Mouse (Mus musculus) Muller cell, postnatal 12 days (primary cell): ENCODE results near the gene Fndc3b.

Experiments
- DNase-seq: peaks from one replicate; pipeline ENCODE4 v3.0.0-alpha.2; 2015; ENCODE audit errors: inconsistent ontology term

Fndc3b gene

DNA sequence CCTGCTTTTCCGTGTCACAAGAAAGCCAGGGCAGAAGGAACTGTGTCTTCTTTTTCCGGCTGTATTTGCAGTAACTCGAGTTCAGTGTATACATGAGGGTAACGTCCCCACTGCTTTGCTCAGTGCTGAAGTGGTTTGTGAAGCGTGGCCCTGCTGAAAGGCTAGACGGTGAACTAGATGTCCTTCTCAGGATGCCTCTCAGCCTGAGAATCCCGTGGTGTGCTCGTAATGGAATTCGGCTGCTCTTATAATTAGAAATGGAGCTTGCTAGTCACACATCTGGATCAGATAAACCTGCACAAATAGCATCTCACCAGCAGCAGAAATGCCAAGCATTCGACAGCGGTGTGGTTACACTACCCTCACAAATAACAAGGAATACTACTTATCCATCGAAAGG, 40.7 kb downstream of the Fndc3b start:
- DNase-seq, result no peak

DNA sequence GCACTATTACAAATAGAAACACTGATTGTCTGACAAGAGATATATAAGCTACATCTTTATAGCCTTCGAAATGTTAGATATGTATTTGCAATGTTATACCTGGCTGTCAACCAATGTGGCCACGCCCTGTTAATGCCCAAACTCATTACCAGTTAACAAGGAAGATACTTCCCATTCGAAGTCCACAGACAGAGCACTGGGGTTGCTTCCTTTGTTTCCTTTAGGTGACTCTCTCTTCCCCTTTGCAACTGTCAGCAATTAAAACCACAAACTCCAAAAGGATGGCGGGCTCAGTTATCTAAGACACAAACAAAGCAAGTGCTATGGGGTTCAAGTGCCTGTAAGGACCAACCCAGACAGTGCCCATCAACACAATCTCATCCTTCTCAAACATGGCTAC, 43.8 kb downstream of the Fndc3b start:
- DNase-seq, result peak; percentile 10

DNA sequence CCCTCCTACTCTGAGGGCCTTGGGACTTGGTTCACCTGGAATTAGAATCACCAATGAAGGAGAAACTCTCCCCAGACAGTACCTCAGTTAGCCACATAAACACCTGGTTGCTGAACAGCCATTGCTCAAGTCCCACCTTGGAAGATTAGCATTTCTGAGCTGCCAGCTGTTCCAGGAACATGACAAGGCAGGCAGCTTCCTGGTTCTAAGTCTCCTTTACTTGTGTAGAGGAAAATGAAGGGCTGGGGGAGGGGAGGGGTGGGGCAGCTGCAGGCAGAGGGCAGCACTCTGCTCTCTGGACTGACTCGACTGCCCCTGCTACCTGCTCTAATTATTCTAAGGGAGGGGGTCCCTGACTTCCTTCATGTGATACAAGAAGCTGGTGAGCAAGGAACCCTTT, 45.8 kb downstream of the Fndc3b start:
- no peak for DNase-seq

DNA sequence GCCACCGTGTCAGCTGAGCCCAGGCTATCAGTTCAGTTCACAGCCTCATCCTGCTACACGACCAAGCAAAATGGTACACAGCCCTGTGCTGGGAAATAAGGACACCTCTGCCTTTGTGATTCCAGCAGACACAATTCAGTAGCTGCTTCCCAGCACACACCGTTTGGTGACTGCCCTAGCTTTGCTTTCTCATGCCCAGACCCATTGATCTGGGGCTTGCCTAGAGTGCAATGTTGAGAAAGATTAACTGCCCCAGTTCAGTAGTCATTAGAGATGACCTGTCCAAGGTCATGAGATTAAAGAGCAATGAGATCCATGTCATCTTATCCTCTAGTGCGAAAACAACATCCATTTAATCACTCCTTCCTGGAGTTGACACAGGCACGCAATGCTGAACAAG, 47.9 kb downstream of the Fndc3b start:
- DNase-seq, result no peak

DNA sequence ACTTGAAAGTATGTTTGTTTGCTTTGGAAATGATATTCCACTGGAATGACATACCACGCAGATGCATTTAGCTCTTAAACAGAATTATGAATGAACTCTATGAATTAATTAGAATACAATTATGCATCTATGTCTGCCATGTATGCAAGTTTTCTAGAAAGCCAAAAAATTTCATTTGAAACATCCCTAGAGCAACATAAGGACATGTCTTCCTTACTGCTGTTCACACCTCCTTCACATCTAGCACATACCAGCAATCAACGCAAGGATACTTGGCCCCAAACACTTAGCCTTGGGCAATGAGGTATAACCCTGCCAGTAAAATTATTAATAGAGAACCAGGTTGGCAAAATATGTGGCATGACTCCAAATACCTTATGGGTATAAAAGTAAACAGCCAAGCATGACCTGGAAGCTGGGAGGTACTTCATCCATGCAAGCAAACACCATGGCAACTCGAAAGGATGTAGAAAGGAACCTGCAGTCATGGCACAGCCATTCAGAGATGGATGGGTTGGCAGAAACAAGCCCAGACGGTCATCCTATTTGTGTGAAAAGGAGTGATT, 52.8 kb downstream of the Fndc3b start:
- DNase-seq, result no peak

DNA sequence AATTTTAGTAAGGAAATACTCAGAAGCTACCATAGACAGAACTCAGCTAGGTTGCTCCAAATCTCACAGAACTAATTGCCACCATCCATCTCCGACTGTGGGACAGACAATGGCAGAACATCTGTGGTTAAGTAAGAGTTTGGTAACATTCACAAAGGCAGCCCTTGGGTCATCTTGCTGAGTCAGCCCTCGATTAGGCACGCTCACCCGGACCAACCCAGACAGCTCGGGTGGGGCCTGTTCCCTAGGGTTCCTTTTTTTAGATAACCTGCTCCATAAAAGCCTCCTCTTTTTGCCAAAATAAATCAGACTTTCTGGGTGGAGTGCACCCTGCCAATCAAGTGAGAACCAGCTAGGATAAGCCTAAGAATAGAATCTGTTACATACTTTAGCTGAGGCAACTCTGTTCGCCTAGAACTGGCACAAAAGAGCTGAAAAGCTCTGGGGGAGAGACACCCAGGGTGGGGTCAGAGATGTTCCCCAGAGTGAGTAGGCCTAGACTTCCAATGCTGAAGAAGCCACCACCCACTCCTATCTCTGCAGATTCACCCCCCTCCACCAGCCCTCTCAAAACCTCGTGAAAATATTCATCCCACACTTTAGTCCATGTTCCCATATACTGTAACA, 54.2 kb downstream of the Fndc3b start:
- peak; percentile 82 for DNase-seq

DNA sequence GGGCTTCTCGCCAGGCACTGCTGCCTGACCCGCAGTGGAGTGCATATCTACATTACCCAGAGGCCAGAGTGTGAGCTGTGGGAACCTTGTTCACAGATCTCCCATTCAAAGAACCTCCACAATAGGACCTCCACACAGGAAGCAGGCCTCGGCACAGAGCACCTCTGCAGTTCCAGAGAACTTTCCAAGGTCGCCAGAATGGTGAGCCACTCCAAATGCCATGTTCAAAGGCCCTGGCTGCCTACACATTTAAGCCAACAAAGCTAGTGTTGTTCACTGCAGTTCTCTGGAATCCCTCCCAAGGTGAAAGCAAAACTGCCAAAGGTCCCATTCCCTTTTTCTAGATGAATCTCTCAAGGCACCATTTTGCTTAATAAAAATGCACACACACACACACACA, 55.4 kb downstream of the Fndc3b start:
- DNase-seq, result no peak

DNA sequence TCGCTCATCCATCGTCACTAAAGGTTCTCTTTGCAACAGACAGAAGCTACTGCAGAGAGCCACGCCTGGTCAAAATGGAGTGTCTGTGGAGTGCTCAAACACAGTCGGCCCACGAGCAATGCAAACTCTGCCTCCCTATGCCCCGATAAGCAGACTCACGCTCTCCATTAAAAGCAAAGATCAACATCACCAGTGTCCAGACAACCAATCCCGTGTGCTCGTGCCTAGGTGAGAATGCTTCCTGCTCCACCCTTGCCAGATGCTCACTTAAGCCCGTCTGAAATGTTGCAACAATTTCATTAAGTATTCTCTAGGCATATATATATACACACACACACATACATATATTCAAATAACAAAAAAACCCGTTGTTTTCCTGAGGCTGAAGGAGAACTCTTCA, 56.1 kb downstream of the Fndc3b start:
- DNase-seq, result no peak

DNA sequence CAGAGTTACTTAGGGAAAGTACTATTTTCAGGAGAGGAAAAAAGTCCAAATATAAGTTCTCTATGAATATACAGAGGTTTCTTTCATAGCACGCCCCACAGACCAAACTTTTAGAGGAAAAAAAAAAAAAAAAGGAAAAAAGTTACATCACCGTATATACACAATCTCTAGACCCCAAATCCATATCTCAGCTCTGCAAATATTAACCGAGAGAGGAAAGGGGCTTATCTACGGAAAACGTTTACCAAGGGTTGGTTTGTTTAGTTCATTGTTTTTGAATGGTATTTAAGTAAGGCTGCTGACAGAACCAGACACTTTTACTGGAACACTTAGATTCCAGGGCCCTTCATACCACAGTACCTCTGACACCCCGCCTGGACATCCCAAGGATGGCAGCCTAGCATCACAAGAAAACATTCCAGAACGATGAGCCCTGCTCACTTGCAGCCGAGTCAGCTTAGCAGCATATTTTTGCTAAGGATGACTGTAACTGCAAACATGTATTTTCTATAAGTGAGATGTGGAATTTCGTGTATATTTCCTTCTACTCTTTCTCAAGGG, 58.6 kb downstream of the Fndc3b start:
- DNase-seq, result peak; percentile 84

DNA sequence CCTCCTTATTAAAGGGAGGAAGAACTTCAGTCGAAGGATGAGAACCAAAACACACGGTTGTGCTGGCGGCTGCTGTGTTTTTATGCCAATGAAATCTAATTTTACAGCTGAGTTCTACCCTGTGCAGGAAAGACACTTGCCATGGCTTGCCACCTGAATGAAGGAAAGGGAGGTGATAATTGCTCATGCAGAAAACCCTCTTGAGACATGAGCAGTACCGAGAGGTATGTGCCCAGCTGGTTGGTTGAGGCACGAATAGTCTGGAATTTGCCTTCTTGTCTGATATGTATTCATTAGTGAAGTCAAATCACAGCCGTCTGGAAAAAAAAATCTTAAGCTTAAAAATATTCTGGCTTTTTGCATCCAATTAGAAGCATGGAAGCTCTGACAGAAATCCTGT, 59.4 kb downstream of the Fndc3b start:
- DNase-seq, result peak; percentile 57

DNA sequence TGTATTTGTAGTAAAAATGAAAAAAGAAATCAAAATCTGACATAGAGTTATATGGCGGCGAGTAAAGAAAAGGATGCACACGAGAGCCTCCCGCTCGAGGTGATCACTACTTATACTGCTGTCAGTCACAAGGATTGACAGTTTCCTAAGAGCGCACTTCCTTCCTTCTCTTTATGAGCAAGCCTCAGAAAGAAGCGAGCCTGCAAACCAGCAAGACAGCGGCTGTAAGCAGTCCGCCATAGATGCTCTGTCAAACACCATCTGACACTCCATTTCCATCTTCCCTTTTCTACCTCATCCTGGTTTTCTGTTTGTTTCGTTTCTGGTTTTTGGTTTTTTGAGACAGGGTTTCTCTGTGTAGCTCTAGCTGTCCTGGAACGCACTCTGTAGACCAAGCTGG, 61.0 kb downstream of the Fndc3b start:
- DNase-seq, result no peak

DNA sequence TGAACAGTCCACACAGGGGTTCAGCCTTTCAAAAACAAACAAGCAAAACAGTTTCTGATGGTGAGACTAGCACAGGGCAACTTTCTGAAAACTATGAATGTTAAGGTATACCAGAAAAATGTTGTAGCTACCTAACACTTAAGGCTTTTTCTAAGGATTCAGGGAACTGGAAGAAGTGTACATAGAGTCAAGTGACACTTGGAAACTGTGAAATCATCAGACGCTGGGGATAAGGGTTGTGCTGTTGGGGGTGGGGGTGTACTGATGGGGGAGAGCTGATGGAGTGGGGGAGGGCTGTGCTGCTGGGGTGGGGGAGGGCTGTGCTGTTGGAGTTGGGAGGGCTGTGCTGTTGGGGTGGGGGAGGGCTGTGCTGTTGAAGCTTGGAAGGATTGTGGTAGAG, 61.8 kb downstream of the Fndc3b start:
- DNase-seq, result no peak

DNA sequence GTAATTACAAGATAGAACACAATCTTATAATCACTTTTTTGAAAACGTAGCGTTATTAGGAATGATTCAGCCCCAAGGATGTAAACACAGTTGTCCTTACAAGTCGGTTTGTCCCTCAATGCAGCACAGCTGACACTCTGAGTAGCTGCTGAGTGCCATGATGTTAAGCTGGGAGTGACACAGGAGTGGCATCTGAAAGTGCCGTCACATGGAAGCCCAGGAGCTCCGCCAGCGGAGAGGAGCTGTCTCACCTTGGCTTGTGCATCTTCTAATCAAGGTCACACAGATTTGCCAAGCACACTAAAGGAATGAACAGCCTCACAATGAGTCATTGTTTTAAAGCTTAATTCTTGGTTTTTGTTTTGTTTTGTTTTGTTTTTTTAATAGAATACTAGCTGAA, 68.7 kb downstream of the Fndc3b start:
- no peak for DNase-seq

DNA sequence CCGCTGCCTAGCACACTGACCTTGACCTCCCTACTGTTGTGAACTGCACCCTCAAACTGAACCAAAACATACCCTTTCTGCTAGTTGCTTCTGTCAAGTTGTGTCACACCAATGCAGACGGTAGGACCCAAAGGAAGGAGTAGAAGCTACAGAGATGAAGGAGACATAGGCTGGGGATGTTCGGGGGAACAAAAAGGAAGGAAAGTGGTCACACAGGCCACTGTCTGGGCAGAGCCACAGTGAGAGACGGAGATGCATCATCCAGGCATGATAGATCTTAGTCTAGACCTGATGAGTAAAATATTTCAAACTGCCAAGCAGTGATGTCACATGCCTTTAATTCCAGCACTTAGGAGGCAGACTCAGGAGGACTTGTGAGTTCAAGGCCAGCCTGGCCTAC, 71.4 kb downstream of the Fndc3b start:
- DNase-seq, result no peak

DNA sequence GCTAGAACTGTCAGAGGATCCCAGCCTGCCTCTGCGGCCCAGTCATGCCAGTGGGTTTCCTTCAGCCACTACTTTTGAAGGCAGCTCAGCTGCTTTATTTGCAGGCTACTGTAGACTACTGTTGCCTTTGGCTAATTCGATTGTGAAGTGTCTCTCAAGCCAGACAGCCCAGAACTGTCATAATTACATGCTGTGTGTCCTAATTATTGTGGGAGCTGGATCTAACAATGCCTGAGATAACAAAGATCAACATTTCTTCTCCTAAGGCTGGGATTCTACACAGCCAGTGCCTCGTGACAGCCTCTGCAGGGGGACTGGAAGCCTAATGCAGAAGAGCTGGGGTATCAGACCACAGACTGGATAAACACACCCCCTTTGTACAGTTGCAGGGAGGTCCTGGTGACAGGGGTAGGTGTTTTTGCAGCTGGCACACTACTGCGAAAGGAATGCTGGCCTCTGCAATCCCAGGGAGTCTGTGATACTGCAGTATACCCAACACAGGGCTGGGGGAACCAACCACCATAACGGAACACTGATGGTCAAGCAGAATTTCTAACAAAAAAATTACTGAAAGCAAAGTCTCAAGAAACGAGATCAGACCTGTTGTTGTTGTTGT, 74.0 kb downstream of the Fndc3b start:
- DNase-seq, result peak; percentile 69

DNA sequence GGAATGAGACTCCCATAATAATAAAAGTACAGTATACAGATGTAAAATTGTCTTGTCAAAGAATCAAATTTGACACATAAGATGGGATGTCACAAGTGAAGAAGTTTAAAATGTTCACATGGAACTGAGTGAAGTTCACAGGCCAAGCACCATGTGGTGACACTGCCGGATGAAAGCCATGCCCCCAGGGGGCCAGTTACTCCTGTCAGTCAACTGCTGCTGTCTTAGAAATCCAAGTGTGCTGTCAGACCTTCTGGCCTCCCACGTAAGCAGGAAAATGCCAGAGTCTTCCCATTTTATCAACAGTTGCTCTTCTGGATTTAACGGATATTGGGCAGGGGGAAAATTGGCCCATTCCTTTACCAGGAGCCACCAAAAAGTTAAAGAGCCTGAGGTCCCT, 75.3 kb downstream of the Fndc3b start:
- DNase-seq, result no peak

DNA sequence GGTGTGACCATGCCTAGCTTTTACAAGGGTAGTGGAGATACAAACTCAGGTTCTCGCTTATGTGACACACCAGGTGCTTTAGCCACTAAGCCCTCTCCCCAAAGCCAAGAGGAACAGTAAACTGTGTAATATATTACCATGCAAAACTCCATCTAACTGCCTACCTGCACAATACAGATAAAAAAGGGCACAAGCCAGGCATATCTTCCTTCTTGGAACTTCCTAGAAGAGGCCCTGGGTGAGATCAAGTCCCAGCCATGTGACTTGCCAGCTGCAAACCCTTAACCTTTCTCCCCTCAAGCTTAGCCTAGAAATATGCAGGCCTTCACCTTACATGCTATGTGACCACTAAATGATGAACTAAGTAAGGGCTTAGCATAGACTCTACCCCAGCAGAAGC, 78.2 kb downstream of the Fndc3b start:
- no peak for DNase-seq

DNA sequence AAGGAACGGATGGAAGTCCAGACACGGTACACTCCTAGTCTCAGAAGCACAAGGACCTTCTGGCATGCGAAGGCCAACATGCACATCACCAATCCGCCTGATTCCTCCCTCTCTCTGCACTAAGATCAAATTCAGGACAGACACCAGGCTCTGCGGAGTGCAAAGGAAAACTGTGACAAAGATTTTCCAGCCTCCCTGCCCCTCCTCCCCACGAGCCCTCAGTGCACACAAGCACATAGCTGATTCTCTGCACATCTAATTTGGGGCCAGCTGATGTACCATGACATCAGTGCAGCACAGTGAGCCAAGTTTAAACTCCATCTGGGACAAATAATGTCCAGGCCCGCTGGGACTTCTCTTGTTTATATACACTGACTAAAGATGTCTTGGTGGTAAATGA, 80.0 kb downstream of the Fndc3b start:
- peak; percentile 89 for DNase-seq

DNA sequence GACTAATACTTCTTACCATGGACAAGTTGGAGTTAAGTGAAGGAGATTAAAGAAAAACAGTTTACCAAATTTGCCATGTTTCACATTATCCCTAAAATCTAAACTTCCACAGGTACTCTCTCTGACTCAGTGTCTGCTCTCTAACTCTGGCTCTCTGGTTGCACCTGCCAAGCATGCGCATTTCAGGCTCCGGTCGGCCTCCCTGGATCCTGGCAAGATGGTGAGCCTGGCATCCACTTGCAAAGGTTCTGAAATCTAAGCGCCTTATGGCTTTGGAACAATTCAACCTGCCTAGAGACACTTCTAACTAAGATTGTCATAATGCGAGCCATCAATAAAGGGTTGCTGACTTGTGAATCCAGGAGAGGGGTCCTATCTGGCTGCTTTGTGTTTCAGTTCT, 81.4 kb downstream of the Fndc3b start:
- no peak for DNase-seq

DNA sequence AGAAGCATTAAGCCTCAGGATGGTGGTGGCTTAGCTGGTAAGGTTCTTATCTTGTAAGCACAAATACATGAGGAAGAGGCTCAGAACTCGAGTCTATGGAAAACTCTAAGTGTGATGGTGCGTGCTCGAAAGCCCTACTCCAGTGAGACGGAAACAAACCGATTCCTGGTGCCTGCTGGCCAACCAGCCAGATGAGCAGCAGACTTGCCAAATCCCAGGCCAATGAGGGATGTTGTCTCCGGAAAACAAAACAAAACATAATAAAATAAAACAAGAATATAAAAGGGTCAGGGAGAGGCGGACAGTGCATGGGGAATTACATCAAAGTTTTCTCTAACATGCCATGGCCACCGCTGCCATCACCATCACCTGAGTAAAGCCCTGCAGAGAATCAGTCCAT, 84.8 kb downstream of the Fndc3b start:
- no peak for DNase-seq

DNA sequence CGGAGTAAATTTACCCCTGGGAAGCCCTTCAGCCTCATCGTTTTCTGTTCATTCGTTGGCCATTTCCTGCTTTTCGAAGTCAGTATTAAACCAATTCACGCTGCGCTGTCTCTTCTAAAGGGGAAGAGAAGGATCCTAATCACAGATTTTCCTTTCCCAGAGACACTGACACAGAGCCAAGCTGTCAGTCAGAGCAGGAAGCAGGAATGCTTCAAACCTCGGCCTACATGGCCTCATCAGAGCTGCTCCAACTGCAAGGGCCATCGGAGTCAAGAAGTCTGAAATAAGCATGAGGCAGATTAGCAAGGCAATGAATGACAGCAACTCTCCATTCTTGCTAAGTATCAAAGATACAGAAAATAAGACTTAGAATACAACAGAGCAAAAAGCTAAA, 85.5 kb downstream of the Fndc3b start:
- no peak for DNase-seq

DNA sequence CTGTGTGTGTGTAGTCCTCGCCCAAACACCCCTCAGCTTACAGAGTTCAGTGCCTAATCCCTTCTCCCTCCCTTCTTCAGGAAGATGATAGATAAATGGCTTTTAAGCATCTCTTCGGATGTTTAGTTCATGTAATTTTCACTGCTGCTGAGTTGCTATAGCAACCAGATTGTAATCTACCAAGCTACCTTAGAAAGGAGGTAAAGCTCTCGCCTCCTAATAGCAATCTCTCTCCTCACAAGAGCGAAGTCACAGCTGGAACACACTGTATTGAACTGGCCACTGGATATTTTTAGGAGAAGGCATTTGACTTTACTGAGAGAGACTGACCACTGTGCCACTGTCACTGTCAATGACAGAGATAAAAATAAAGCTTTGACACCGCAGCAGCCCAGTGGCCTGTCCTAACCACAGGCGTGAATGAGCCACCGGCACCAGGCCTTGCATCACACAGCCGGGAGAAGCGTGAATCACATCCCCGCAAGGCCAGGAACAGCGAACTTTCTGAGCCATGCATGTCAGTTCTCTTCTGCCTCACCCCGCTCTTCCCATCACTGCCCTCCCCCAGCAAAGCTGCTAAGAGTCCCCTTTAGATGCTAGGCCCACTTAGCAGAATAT, 86.0 kb downstream of the Fndc3b start:
- no peak for DNase-seq

DNA sequence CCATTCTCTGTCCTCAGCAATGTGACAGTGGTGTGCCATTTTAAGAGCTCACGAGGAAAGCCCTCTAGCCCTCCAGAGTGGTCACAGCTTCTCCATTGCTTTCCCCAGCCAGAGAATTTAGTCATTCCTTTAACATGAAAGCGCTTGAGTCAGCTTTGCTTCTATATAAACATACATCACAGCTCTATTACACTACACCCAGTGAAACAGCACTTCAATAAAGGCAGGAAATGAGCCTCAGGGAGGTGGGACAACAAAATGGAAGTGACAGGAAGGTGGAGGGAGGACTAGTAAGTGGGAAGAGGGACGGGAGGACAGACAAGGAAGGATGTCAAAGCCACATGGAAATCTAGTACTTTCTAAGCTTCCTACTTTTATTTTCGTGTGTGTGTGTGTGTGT, 88.7 kb downstream of the Fndc3b start:
- DNase-seq, result no peak
